Mouse (Mus musculus) stomach, postnatal 0 days (tissue): ENCODE results near the gene Elobl. TPM values are rescaled to one million over a fixed set of nuclear protein-coding genes. Genes with fewer than 3 reads are reported as not detected.

Source experiments
- ATAC-seq: fragments of 200-750 bp; cut with Nextera tagmentation; 2 replicates; pipeline ENCODE4 v1.8.0; 2017; ENCODE audit not compliant: low FRiP score, low TSS enrichment
- DNase-seq: peaks from one replicate; pipeline ENCODE4 v3.0.0-alpha.2; 2016; ENCODE audit warnings: low spot score
- H3K27ac ChIP-seq: fragments of 300-500 bp; sonication (generic); replicated peaks from 2 replicates; pipeline ENCODE4 v1.5.1; 2014; ENCODE audit warnings: mild to moderate bottlenecking, control low read depth
- H3K27me3 ChIP-seq: fragments of 300-500 bp; sonication (generic); 2 replicates; pipeline ENCODE4 v1.6.1; 2014; ENCODE audit warnings: low read length; ENCODE audit not compliant: control insufficient read depth, insufficient read depth
- H3K36me3 ChIP-seq: fragments of 300-500 bp; sonication (generic); 2 replicates; pipeline ENCODE4 v1.6.1; 2014; ENCODE audit warnings: low read length, mixed read lengths; ENCODE audit not compliant: control insufficient read depth, insufficient read depth
- H3K4me1 ChIP-seq: fragments of 300-500 bp; sonication (generic); replicated peaks from 2 replicates; pipeline ENCODE4 v1.6.1; 2014; ENCODE audit warnings: antibody characterized with exemption; ENCODE audit not compliant: control insufficient read depth, insufficient read depth
- H3K4me2 ChIP-seq: fragments of 300-500 bp; sonication (generic); replicated peaks from 2 replicates; pipeline ENCODE4 v1.6.1; 2014; ENCODE audit warnings: low read depth, mild to moderate bottlenecking, control low read depth, moderate library complexity
- H3K4me3 ChIP-seq: fragments of 300-500 bp; sonication (generic); 2 replicates; pipeline ENCODE4 v1.5.1; 2014; ENCODE audit warnings: low read depth, low read length, control low read depth
- H3K9ac ChIP-seq: fragments of 300-500 bp; sonication (generic); 2 replicates; pipeline ENCODE4 v1.6.1; 2014; ENCODE audit warnings: mild to moderate bottlenecking, low read length, control low read depth, mixed read lengths
- H3K9me3 ChIP-seq: fragments of 300-500 bp; sonication (generic); 2 replicates; pipeline ENCODE4 v1.6.1; 2016; ENCODE audit warnings: low read length; ENCODE audit not compliant: control insufficient read depth
- CTCF ChIP-seq: IDR thresholded peaks from 2 replicates; pipeline ENCODE4 v1.5.1; 2016; ENCODE audit warnings: antibody characterized with exemption, low read depth, mild to moderate bottlenecking, moderate library complexity
- EP300 ChIP-seq: optimal IDR thresholded peaks from 2 replicates; pipeline ENCODE3; 2016; ENCODE audit warnings: antibody characterized with exemption
- WGBS: fragments of 180-500 bp; shearing (Covaris S2); extraction: QIAGEN DNeasy Blood & Tissue Kit; methylation state at CpG from one replicate; pipeline ENCODE4 v1.1.7; 2014; 5-methylcytosine and 5-hydroxymethylcytosine counted together
- polyA plus RNA-seq: library from polyadenylated mRNA; unstranded; fragments of >200 nt; fragmentation: Nextera tagmentation; extraction: Ambion mirVana; gene quantifications from 2 replicates; pipeline ENCODE4 v1.2.1, GENCODE M21; 2015

Elobl gene
- polyA plus RNA-seq, 1 experiment from 2014 or later, result not detected

GRCm38 (mm10) chr11:89005473-89005872 is 38.7 kb upstream of the Elobl start:
- Histone ChIP-seq H3K4me2 (no peak overlapping the region), H3K4me3 (no peak overlapping the region), H3K36me3 (peaks cover 2% of the 10 kb centered on the region; the same call in 1 of the 2 replicates), H3K27me3 (no peaks in the 10 kb centered on the region), H3K9me3 (no peaks in the 10 kb centered on the region), H3K4me1 (peaks cover 5% of the 10 kb centered on the region; the same call in 1 of the 2 replicates), H3K27ac (no peak overlapping the region), H3K9ac (no peak overlapping the region)
- DNase-seq (no peak), ATAC-seq (no peak)
- WGBS, result 55% methylated on average over 5 of the region's 5 CpGs
- TF ChIP-seq CTCF, result no peak
- TF ChIP-seq EP300, result no peak

- TF ChIP-seq EP300 (no peak), CTCF (no peak)
- Histone ChIP-seq H3K9ac (peak overlapping the region; percentile 38; the same call in 1 of the 2 replicates), H3K36me3 (no peaks in the 10 kb centered on the region), H3K4me3 (no peak overlapping the region; the same call in 1 of the 2 replicates), H3K9me3 (no peaks in the 10 kb centered on the region), H3K4me1 (peaks cover 5% of the 10 kb centered on the region; the same call in 1 of the 2 replicates), H3K4me2 (peak overlapping the region; percentile 27), H3K27me3 (no peaks in the 10 kb centered on the region), H3K27ac (0 out of 2 replicates have a peak overlapping the region, but pooled peaks have one; percentile 18)
- DNase-seq (no peak), ATAC-seq (no peak)
- WGBS, result 56% methylated on average over 4 of the region's 4 CpGs
Measured at GRCm38 (mm10) chr11:89003726-89004125, 37.0 kb upstream of the Elobl start.

GRCm38 (mm10) chr11:89003078-89003477 is 36.3 kb upstream of the Elobl start:
- Histone ChIP-seq H3K27ac (peak overlapping the region; percentile 53; the same call in 1 of the 2 replicates), H3K4me3 (peak overlapping the region; percentile 22; the same call in 1 of the 2 replicates), H3K27me3 (no peaks in the 10 kb centered on the region), H3K9me3 (no peaks in the 10 kb centered on the region), H3K9ac (peak overlapping the region; percentile 48), H3K4me2 (peak overlapping the region; percentile 77), H3K36me3 (no peaks in the 10 kb centered on the region), H3K4me1 (peaks cover 5% of the 10 kb centered on the region; the same call in 1 of the 2 replicates)
- ATAC-seq (no peak), DNase-seq (no peak)
- 31% methylated on average over 6 of the region's 6 CpGs for WGBS
- TF ChIP-seq CTCF (no peak), EP300 (no peak)

DNA sequence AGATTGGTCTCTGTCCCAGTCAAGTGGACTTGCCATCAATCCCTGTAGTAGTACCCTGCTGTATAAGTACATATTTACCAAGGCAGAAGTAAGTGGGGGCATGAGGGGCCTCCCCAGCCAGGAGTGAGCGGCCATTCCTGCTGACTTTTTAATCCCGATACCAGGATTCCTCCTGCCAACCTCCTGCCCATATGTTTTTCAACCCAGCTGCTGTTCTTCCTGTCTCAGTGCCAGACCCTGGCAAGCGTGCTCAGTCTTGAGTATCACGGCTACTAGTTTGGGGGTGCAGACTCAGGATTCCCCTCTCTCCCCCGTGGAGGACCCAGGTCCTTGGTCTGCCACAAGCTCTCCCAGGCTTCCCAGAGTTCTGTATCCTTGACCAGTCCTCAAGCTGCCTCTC is 35.9 kb upstream of the Elobl start:
- H3K4me1 ChIP-seq, result peaks cover 5% of the 10 kb centered on the region; the same call in 1 of the 2 replicates
- no peak for DNase-seq
- no peaks in the 10 kb centered on the region for H3K36me3 ChIP-seq
- H3K9ac ChIP-seq, result peak overlapping the region; percentile 48
- peak overlapping the region; percentile 22; the same call in 1 of the 2 replicates for H3K4me3 ChIP-seq
- no peak for TF ChIP-seq CTCF
- TF ChIP-seq EP300, result no peak
- no peak for ATAC-seq
- H3K27ac ChIP-seq, result peak overlapping the region; percentile 53; the same call in 1 of the 2 replicates
- peak overlapping the region; percentile 77 for H3K4me2 ChIP-seq
- 59% methylated on average over 5 of the region's 5 CpGs for WGBS
- no peaks in the 10 kb centered on the region for H3K9me3 ChIP-seq
- no peaks in the 10 kb centered on the region for H3K27me3 ChIP-seq

- ATAC-seq, result no peak
- WGBS, result 84% methylated on average over 5 of the region's 5 CpGs
Measured at GRCm38 (mm10) chr11:89002068-89002467, 35.3 kb upstream of the Elobl start.

DNA sequence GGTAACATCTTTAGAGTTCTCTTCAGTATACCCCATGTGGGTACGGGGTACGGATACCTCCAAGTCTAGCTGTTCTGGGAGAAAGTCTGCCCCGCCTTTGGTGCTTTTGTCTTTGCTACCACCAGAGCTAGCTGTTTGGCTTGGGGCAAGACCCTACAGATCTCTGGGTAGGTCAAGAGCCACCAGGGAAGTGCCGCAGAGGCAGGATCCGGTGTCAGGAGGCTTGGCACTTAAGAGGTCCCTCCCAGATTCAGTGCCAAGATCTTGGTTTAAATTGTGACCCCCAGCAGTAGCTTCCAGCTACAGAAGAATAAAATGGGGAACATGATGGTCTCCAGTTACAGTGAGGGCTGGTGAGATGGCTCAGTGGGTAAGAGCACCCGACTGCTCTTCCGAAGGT is 34.8 kb upstream of the Elobl start:
- H3K27me3 ChIP-seq, result no peaks in the 10 kb centered on the region
- peak overlapping the region; percentile 41 for H3K27ac ChIP-seq
- peaks cover 5% of the 10 kb centered on the region; the same call in 1 of the 2 replicates for H3K4me1 ChIP-seq
- ATAC-seq (no peak), DNase-seq (no peak)
- H3K4me3 ChIP-seq, result peak overlapping the region; percentile 61; the same call in 1 of the 2 replicates
- peak overlapping the region; percentile 77 for H3K4me2 ChIP-seq
- no peaks in the 10 kb centered on the region for H3K36me3 ChIP-seq
- H3K9me3 ChIP-seq, result no peaks in the 10 kb centered on the region
- 83% methylated on average over 7 of the region's 7 CpGs for WGBS
- H3K9ac ChIP-seq, result peak overlapping the region; percentile 14; the same call in 1 of the 2 replicates
- TF ChIP-seq EP300 (no peak), CTCF (no peak)

More at GRCm38 (mm10) chr11:89002068-89002467, 35.3 kb upstream of the Elobl start:
- Histone ChIP-seq H3K27me3 (no peaks in the 10 kb centered on the region), H3K9ac (peak overlapping the region; percentile 48; the same call in 1 of the 2 replicates), H3K27ac (no peak overlapping the region), H3K4me1 (peaks cover 5% of the 10 kb centered on the region; the same call in 1 of the 2 replicates), H3K4me2 (peak overlapping the region; percentile 77), H3K36me3 (no peaks in the 10 kb centered on the region), H3K4me3 (peak overlapping the region; percentile 22; the same call in 1 of the 2 replicates), H3K9me3 (no peaks in the 10 kb centered on the region)
- no peak for DNase-seq
- TF ChIP-seq EP300 (no peak), CTCF (no peak)
